Mouse (Mus musculus) layer of hippocampus, adult 9-11 months (tissue): ENCODE measurements around the gene Mdfic.

Source experiments
- DNase-seq: peaks from one replicate; pipeline ENCODE4 v3.0.0; 2022

Mdfic gene

DNA sequence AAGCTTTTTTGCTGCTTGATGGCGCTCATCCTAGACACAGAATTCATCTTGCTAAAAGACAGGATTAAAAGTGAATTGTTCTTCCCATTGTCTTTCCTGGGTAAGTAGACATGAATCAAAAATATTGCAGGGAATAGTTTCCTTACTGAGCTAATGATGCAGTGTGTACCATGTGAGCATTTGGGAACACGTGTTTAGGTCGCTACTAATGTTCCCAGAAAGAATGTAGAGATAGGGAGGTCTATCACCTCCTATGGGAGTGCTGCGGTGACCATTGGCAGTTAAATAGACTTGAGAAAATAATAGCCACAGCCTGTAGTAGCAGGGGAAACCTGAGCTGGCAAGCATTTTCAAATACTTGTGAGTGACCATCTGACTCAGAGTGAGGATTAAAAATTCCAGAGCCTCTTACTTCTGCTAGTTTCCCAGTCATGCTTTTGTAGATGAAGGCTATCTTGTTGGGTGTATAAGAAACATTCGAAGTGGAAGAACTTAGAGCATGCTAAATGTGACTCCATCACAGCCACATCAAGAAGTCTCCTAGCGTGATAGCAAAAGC lies 22.2 kb downstream of the Mdfic start:
- DNase-seq: no peak

DNA sequence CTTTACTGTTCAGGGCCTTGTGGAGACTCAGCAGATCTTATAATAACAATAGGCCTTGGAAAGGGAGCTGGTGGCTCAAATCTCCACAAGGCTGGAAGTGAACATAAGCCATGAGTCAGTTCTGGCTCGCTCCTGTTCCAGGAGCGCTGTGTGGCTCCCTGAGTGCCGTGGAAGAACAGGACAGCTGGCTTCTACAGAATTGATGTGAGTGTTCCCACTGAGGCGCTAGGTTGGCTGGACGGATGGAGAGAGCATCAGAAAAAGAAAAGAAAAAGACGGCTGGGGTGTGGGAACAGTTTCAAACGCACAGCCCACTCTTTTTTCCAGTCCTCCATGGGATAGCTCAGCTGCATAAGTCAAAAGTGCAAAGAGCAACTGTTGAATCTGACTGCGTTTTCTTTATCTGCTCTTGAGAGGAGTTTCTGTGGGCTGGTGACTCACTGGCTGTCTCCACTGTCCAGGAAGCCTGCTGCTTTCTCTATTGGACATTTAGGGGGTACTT lies 22.9 kb downstream of the Mdfic start:
- no peak for DNase-seq

DNA sequence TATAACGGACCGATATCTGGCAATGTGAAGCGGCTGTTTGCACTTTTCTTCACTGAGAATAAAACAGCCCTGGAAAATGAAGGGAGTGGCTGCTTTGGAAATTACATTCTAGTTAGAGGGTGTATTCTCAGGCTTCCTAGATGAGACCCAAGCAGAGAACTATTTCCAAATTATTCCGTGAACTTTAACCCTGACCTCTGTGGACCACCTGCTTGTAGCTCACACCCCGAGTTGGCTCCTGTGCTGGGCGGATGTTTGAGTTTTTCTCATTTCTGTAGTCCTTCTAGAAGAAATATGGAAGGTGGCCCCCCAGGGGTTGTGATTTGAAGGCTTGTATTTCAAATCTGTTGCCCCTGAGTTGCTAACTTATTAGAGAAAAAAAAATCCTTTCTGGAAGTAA lies 23.3 kb downstream of the Mdfic start:
- DNase-seq: no peak

DNA sequence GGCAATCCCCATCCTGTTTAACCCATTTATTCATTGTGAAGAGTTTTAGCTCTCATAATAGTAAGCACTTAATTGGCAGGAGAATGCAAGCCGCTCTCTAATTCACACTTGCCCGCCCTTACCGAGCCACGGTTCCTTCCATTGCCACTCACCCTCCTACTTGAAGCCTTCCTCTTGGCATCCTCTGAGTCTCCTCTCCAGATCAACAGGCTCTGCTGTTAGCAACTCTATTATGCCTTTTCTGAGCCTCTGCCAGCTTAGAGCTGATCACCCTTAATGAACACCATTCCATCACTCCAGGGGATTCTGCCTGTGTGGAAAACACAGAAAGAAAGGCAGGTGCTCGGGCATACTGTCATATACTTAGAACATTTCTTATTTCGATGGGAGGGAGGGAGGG lies 24.9 kb downstream of the Mdfic start:
- DNase-seq: no peak

DNA sequence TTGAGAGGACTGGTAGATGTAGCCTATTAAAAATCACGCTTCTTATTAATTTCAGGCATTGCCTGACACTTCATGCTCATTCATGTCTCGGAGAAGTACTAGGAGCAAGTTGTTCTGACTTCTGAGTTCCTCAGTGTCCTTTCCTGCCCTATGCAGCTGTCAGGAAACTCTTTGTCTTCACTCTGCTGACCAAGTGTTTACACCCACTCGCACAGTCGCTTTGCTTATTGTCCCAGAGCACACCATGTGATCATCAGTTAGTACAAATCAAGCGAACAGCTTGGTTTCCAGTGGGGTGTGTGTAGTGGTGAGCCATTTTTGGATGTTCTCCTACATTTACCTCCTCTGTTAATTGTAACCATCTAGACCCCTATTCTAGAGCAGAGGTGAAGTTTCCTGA lies 25.4 kb downstream of the Mdfic start:
- no peak for DNase-seq

DNA sequence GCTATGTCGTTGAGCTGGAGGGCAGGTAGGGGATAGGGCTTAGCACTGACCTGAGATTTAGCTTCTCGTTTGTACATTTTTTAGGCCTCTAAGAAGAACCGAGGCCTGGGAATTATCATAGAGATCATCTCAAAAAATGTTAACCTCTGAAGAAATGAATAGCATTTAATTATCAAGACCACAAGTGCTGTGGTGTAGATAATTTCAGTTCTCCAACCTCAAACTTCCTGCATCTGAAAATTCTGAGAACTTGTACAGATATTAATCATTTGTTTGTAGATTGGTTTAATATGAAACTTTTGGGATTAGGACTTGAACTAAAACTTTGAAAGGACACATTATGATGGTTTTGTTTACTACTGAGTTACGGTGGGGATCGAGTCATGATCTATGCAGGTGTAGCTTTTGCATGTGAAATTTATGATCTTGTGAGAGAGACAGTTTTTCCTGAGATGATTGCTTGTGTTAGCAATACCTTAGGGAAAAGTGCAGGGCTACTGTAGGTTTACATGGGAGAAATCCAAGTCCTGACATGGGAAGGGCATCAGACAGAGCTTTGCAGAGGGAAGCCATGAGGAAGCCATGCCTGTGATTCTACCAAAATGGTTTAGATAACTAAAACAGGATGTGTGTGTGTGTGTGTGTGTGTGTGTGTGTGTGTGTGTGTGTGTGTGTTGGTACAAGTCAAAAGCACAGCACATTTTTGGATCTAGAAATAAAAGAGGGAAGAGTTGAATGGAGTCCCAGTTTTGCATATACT lies 27.1 kb downstream of the Mdfic start:
- no peak for DNase-seq

DNA sequence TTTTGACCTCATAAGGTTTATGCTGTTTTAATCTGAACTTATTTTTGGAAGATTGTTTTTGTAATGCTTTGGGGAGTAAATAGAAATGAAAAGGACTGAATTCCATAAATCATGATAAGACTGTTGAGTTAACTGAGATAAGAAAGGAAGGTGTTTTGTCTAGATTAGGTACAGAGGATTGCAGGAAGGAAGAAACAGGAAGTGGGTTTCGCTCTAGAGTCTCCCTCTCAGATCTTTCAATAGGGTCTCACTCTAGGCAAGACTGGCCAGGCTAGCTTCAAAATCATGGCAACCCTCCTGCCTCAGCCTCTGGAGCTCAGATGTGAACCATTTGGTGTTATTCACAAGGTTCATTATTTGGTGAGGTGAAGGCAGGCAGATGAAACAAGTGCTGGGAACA lies 27.8 kb downstream of the Mdfic start:
- DNase-seq: no peak

DNA sequence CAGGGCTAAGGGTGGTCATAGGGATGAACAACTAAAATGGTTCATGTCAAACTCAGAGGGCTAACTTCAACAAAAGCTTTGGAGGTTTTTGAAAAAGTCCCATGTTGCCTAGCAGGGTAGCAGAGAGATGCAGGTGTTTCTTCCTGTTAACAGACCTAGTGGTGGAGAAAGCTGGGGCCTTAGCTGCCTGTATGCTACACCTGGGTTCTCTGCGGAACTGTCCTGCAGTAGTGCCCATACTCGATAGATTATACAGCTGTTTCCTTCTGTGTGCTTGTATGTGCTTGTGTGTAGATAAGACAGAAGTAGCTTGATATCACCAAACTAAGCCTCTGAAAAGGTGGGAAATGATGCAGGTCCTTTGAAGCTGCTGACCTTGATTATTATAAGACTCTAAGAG lies 28.5 kb downstream of the Mdfic start:
- no peak for DNase-seq

DNA sequence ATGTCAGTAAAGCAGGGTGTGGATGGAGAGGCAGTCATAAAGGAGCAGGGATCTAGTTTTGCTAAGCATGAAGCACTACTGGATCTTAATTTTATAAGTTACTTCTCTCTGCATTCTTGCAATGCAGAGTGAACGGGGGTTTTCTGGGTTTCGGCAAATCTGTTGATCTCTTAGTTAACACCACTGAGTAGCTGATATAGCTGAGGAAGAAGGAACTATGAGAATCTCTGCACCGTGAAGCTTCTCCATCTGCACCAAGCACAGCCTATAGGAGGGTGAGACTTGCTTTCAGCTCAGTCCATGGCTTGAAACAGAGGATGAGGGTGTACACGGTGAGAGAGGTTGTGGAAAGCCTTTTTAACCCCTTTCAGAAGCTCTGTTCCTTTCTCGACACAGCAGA lies 29.6 kb downstream of the Mdfic start:
- DNase-seq: no peak

DNA sequence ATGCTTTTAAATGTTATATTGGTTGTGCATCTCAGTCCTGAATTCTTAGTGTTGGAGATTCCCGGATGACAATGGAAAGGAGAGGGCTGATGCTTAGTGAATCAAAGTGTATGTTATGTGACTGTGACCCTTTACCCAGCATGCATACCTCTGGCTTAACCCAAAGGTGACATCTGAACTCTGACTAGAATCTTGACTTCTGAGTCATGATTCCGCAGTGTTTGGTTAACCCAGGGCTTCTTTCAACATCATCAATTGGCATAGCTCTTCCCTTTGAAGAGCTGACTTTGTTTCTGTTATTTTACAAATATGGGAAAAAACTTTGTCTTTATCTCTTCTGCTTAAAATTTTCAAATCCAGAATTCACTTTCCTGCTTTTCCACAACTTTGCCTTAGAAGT lies 30.9 kb downstream of the Mdfic start:
- no peak for DNase-seq

DNA sequence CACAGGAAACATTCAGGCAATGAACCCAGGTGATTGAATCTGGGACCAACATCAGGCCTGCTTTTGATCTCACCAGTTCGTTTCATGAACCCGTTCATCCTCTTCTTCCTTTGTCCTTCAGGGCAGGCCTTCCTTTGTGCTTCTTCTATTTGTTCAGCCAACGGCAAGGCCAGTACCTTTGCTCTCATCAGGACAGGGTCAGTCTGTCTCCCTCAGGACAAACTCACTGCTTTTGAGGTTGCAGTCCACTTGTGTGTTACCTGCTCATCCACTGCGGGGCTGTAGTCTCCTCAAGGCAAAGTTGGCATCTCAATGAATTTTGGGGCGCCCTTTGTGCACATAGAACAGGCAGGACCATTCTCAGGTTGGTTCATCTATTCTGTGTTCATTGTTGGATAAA lies 31.7 kb downstream of the Mdfic start:
- no peak for DNase-seq

DNA sequence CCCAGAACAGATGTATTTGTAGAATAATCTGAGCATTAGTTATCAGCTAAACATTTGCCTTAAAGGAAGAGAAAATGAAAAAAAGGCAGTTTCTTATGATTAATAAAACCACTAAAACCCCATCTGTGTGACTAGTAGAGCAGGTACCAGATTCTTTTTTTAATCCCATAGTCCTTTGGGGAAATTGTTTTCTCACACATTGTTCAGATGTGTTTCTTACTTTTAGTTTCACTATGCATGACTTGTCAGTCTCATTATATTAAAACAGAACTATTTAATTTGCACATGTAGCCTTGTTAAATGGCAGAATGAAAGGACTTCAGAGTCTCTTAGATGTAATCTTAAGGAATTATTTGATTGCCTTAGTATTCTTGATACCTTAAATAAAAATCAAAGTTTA lies 32.7 kb downstream of the Mdfic start:
- no peak for DNase-seq

DNA sequence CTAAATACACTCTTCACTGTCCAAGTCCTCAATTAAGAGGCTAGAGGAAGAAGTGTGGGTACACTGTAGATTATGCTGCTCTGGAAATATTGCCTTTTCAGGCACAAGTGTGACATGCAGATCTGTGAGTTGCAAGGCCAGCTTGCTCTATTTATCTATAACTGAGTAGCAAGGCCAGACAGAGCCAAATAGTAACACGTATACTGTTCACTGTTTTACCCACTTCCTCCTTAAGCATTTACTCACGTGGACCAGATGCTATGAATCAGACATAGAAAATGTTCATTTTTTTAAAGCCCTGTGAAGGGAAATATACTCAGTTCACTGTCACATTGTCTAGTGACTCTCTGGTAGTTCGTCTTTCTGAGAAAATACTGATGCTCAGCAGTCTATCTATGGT lies 37.9 kb downstream of the Mdfic start:
- DNase-seq: no peak

DNA sequence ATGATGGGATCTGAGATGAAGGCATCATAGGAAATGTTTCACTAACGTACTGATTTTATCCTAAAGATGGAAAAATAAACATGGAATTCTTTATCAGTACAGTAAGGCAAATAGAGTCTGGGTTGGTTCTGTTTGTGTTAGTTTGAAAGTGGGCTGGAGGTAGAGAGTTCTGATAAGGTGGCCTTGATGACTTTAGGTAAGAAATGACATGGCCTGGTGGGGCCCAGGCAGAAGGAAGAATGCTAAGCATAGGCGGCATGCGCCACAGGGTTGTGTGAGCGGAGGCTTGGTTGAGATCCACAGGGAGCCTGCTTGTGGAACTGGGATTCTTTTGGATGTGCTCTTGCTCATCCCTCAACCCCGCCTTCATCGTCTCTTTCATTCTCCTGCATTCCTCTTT lies 40.3 kb downstream of the Mdfic start:
- DNase-seq: no peak

DNA sequence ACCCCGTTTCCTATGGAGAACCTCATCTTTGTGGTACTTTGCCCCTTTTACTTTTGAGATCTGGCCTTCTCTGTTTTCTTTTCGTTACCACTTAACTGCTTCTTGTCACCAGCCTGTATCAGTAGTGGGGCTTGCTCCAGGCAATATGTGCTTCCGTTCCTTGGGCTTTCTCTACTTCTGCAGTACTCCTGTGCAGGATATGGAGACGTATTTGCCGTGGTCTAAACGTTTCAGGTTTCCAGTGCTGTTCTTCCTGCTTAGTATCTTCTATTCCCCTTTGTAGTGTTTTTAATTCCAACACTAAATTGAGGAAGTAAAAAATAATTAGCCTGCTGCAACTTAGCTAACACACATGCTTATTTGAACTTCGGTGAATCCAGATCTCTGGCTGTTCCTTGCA lies 43.6 kb downstream of the Mdfic start:
- DNase-seq: no peak

DNA sequence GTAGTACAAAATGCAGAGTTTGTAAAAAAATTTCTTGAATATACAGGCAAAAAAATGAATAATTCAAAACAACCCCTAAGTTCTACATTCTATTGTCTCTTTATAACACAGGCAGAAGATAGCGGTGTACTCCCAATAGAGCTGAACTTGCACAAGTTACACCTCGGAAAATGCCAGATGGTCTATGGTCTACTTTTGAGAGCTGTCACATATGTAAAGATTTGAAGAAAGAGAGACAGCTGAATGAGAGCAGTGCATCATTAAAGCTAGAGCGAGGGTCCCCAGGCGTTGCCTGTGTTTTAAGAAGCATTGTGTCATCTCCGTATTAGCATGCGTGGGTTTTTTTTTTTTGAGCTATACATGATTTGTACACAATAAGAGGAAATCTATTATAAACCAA lies 47.0 kb downstream of the Mdfic start:
- no peak for DNase-seq

DNA sequence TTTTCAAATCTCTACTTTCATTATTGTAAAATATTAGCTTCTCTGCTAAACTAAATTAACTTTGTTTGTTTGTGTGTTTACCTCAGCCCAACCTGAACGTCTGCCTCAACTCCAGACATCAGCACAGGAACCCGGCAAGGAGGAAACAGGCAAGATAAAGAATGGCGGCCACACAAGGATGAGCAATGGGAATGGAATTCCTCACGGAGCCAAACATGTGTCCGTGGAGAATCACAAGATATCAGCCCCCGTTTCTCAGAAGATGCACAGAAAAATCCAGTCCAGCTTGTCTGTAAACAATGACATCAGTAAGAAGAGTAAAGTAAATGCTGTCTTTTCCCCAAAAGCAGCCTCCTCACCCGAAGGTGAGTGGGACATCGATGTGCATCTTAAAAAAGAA lies 49.7 kb downstream of the Mdfic start:
- no peak for DNase-seq

DNA sequence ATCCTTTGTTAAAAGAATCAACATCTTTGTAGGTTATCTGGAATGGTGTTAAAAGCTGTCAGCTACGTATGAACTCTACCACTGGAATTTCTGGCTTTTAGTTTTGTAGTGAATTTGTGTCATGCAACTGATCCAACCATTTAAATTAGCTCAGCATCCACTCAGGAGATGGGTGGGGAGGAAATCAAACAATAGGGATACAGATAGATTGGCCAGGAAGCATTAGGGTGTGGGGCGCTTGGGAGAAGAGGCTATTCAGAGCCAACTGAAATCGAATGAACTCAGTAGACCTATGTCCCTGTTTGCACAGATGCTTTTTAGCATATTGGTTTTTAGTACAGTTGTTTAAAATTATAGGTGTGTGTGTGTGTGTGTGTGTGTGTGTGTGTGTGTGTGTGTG lies 56.6 kb downstream of the Mdfic start:
- DNase-seq: no peak

DNA sequence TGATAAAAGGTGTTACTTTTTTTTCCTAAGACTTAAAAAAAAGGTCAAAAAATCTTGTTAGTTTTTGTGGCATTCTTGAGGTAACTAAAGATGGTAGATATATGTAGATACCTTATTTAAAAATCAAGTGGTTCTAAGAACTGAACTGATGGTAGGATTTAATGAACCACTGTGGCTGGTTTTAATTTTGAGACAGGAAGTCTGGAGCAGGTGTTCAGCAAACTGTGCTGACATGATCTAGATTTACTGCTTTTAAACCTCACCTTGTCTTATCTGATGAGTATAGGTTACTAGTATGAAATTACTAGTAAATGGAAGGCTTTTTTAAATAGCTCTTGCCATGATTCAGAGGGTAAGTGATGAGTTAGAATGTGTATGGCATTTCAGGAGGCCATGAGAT lies 59.7 kb downstream of the Mdfic start:
- no peak for DNase-seq

DNA sequence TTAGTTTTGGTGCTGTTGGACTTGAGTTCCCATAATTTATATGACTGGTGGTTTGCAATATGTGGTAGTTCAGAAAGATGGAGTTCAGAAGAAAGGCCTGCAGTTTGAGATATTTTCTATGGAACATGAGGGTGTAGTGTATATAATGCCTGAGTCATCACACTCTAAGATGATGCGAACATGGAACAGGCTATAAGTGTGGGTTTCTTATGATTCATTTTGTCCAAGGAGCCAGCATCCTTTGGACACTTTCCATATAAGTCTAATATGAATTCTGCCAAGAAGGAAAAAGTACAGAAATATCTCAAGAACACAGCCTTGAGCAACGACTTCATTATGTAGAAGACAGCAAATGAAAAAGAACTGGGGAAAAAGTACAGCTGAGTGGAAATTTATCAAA lies 60.2 kb downstream of the Mdfic start:
- DNase-seq: no peak

DNA sequence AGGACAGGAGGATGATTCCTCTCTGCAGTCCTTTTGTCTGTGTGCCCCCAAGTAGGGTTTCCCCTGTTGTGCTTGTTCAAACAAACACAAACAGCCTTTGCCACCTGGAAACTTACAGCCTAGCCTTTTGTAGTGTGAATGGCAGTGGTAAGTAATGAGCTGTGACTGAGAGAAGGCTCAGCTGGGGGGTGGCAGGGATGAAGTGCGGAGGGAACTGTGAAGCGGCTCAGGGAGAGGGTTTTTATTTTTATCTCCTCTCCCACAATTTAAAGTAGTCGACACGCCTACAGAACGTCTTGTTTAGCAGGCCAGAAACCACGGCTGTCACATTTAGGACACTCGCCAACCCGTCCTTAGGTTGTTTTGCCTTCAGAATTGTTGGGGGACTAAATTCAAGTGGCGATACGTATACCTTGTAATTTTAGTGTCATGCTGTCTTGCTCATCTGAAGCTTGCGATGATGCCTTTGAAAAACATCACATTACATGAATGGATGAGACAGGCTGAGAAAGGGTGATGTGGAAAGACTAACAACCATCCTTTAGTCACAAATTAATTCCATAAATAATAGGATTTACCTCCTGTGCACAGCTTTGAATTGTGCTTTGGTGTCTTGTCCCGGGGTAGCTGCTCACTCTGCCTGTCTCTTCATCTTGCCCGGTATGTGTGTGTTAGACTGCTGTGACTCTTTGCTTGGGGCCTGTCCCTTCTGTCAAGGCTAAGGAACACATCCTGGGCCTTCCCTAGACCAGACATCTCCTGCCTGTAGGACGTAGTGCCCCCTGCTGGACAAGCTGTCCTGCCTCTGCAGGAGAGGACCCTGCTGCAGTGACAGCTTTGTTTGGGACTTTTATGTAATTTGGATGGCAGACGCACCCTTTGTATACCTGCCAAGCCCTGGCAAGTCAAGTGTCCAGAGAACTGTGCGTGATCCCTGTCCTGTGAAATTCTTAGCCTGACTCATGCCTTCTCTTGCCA lies 69.4 kb downstream of the Mdfic start:
- peak; percentile 21 for DNase-seq

DNA sequence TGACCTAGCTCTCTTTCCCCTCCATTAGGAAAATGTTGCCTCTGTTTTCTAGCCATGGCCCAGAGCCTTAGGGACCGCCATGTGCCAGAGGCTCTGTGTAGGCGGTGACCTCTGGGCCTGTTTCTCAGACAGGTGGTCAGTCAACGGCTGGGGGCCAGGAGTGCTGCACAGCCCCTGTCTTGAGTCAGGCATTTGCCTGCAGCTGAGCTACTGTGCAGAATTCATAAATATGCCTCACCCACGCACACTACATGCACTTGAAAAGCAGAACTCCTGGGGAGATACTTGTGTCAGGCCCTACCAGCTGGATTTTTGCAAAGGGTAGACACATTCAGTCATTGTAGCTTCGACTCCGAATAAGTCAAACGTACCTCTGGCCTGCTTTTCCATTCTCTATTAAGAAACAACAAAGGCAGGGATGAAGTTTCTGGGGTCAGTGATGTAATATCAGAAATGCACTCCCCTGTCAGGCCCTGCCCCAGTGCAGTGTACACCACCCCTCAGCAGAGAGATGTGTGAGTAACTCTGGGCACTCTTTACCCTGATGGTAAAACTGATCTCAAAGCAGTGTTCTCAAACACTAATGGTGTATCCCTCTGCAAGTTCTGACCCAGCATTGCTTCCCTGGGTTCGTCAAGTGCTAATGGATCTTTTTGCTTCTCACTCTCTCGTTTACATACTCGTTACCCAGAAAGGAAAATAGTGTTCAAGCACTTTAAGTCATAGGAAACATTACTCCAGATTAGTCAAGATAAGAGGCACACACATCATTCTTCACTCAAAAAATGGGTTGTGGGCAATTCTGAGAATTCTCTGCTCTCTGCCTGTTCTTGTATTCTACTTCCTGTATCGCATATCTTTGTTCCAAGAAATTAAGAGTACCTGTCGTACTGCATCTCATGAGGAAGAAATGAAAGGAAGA lies 72.5 kb downstream of the Mdfic start:
- DNase-seq: no peak
